Mouse (Mus musculus) retina, postnatal 1 day (tissue): ENCODE measurements around the gene Ccdc34.
A peak's percentile ranks its signal among the peaks of the same experiment; 100 is the strongest.

ENCODE experiments used
- DNase-seq: peaks from one replicate; pipeline ENCODE4 v3.0.0-alpha.2; 2012

Gene Ccdc34

GRCm38 (mm10) chr2:110004668-110005067 lies 12.9 kb upstream of the Ccdc34 start:
- no peak for DNase-seq

GRCm38 (mm10) chr2:110005164-110005563 lies 12.5 kb upstream of the Ccdc34 start:
- no peak for DNase-seq

GRCm38 (mm10) chr2:110005596-110006239 lies 11.9 kb upstream of the Ccdc34 start:
- DNase-seq = no peak

DNA sequence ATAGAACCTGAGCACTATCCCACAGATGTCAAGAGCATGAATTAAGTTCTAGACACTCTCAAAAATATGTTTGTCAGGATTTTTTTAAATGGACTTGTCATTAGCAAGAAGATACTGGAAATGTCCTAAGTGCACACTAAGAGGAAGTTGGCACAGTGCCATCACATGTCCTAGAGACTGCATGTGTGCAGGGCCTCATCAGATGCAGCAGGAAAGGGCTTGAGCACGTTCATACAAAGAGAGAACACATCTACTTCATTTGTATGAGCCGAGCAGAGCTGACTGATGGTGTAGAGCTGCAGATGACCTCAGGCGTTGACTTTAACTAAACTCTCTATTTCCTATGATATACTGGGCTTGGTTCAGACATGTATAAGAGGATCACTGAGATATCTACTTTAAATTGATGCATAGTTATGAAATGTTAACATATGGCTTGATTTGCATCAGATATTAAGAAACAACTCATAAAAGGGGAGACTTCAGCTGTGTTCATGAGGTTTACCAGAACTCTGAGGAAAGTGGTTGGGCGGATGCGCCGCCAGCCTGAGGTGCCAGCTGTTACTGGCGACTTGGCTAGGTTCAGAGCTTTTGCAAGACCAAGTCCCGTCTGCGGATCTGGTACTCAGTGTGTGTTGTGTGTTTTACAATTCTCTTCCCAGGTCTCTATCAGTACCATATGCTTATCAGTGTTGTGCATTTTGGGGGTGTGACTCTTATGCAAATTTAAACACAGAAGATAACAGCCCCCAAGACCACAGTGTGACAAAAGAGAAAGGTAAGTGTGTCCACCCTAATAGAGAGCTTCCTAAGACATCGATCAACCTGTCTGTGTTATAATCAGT lies 10.0 kb upstream of the Ccdc34 start:
- DNase-seq = no peak

DNA sequence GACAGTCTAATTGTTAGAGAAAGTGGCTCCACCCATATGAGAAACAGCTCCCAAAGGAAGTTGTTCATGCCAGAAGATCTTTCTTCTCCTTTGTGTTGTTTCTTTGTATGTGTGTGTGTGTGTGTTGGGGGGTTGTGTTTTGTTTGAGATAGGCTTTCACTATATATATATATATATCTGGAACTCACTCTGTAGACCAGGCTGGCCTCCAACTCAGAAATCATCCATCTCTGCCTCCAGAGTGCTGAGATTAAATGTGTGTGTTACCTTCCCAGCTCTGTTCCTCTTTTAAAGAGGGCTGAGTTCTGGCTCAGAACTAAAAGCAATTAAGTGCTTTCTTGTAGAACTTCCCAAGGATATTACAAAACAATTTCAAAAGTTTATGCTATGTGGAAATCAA lies 8.2 kb upstream of the Ccdc34 start:
- DNase-seq = no peak

GRCm38 (mm10) chr2:110012184-110012725 lies 5.4 kb upstream of the Ccdc34 start:
- no peak for DNase-seq

DNA sequence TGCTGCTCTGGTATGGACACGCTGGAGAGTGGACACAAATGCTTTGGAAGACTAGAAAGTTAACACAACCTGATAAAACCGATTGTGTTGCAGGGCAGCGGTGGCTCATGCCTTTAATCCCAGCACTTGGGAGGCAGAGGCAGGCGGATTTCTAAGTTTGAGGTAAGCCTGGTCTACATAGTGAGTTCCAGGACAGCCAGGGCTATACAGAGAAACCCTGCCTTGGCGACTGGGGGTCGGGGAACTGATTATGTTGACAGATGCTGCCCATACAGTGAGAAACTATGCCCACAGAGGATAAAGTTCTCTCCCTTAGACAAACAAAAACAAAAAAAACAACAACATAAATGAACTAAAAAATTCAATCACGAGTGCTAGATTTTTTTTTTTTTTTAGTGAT lies 530 bp upstream of the Ccdc34 start:
- DNase-seq = no peak

DNA sequence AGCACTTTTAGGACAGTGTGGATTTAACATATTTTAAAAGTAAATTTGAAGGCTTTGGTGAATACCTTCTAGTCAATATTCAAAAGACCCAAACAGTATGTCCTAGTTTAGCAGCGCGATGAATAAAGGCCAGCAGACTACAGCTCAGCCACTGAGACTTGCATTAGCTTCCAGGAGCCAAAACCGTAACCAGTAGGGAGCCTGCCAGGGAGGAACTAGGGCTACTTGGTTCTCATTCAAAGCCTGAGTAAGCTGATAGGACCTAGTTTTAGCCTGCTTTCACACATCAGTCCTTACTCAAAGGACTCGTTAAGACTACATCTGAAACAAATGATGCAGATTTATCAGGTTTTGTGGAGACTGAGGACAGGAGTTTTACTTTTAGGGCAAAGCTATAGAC lies 2.0 kb downstream of the Ccdc34 start:
- DNase-seq = no peak

GRCm38 (mm10) chr2:110020430-110020829 lies 2.8 kb downstream of the Ccdc34 start:
- no peak for DNase-seq

- no peak for DNase-seq
Observed at GRCm38 (mm10) chr2:110036265-110036664, 18.6 kb downstream of the Ccdc34 start.

DNA sequence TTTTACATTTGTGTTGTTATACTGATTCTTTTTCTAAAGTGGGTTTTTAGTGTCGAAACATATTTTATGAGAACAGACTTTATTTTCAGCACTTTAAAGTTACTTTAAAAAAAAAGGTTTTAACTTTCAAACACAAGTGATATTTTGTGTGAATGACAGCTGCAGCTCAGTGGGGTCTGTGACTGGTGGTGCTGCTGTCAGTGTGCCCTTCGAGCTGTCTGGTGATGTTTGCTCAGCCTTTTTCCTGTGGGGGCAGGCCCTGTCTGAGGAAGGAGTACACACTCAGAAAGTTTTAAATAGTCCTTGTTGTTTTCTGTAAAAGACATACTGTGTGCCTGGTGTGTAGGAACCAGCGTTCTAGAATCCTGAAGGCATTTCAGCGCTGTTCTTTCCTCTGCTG lies 19.0 kb downstream of the Ccdc34 start:
- no peak for DNase-seq

GRCm38 (mm10) chr2:110037221-110037620 lies 19.6 kb downstream of the Ccdc34 start:
- no peak for DNase-seq

- no peak for DNase-seq
Observed at GRCm38 (mm10) chr2:110038341-110038740, 20.7 kb downstream of the Ccdc34 start.

DNA sequence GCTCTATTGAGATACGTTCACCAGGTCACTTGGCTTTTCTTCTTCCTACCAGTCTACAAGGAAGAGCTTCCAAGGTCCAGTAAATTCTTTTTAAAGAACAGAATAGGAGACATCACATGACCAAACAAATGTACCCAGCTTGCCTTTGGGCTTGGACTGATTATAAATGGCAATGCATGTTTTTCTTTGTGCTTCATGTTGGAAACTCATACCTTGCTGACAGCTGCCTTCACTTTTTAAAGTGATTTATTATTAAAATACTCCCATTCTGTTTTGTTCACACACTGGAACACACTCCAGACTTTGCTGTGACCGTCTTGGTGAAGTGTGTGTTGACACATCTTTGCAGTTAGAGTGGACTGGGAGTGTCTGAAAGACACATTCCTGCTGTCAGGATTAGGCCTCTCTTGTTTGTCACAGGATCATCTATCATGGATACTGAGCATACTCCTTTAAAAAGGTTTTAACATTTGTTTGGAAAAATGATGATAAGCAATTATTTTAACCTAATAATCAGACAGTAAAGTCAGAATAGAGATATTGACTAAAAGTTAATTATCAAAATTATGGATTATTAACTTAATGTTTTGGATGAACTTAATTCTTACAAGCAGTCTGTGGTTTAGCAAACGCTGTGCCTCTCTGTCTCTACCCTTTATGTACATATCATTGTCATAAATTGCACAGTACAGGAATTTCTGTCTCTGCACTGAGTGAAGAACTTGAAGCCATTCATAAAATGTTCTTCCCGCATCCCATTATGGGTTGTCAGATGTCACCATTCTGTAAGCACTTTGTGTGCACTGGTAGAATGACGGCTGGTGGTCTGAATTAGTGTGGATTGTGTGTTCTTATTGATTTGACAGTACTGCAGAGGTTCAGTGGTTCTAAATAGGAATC lies 25.5 kb downstream of the Ccdc34 start:
- no peak for DNase-seq

GRCm38 (mm10) chr2:110058424-110058823 lies 40.8 kb downstream of the Ccdc34 start:
- DNase-seq = no peak

GRCm38 (mm10) chr2:110063131-110063530 lies 45.5 kb downstream of the Ccdc34 start:
- no peak for DNase-seq

DNA sequence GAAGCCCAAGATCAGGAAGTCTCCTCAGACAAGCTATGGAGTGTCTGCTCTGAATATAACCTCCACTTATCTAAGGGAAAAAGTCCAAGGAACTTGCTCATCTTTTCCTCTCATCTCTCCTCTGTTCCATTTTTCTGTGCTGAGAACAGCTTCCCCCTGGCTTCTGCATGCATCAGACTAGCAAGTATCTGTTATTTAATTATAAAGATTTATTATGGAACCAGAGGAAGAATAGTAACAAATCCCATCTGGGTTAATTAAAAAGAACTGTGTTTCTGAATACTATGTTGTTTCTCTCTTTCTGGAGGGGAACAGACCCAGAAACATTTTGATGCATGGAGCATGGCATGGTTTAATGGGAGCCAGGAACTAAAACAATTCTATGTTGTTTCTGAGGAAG lies 51.3 kb downstream of the Ccdc34 start:
- no peak for DNase-seq

DNA sequence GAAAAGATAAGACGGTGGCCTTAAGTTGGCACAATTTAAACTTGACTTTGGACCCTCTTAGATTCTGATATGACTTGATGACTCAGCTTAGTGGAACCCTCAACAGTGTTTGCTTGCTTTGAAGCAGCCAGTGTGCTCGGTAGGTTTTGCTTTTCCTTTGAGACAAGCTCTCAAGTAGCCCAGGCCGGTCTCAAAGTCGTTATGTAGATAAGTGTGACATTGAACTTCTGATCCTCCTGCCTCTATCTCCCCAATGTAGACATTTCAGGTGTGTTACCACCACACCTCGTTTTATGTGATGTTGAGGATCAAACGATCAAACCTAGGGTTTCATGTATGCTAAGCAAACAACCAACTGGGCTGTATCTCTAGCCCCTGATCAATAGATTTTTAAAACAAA lies 55.4 kb downstream of the Ccdc34 start:
- DNase-seq = no peak

DNA sequence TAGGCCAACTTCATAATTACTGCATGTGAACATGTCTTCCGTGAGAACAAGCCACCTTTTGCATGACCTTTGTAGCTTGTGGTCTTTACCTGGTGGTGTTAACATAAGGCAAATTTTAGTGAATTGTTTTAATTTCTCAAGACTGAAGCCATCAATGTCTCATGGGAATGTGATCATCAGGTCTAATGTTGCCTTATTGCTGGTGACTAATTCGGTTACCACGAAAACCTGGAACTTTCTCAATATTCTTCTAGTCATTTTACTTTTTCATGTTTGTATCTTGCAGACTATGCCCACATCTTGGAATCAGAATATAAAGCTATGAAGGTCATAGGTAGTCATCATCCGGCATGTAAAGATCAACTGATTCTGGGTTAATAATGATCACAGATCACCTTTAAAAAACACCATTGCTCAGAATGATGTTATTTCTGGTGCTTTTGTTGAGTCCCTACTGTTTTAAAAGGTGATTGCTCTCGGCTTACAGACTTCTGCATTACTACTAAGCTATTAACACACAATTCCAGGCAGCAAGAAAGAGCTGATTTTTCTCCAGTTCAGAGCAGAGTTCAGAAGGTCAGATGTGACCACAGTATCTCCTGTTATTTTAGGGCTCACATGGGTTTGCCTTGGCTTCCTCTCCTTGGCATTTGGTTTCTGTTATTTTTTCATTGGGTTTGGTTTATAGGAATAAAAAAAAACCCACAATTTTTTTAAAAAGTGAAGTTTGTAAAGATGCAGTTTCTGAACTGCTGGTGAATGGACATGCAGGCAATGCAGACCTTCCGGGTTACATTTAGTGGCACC lies 57.2 kb downstream of the Ccdc34 start:
- DNase-seq = no peak

- DNase-seq = no peak
Observed at GRCm38 (mm10) chr2:110077240-110077639, 59.6 kb downstream of the Ccdc34 start.

DNA sequence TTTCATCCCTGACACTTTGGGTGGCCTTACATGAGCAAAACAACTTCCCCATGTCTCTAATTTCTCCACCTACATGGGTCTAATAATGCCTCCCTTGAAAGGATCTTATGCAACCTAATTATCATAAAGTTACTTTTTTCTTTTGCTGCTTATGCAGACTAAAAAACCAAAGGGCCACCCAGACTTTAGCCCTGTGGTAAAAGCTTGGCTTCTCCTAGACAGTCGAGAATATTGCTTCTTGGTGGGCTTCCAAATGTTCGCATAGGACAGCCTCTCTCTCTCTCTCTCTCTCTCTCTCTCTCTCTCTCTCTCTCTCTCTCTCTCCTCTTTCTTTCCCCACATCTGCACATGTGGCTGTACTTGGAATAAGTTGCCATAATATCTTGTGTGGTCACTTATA lies 60.0 kb downstream of the Ccdc34 start:
- no peak for DNase-seq

GRCm38 (mm10) chr2:110080532-110080931 lies 62.9 kb downstream of the Ccdc34 start:
- DNase-seq = peak; percentile 9
